Mouse (Mus musculus) T-helper 2 cell (primary cell): ENCODE measurements around the gene Vkorc1.
"Not testable (repeated sequence)": the region's sequence is repeated elsewhere in the genome, so short reads cannot be mapped to it uniquely, and the experiment has no call there.

Source experiments
- in situ Hi-C: fragments of 300-600 bp; cut with MboI, MseI; formaldehyde crosslinking; loops from one replicate; pipeline ENCODE4 v1.15.1; 2025; ENCODE audit warnings: high pct_unique_total_duplicates

The Vkorc1 gene

DNA sequence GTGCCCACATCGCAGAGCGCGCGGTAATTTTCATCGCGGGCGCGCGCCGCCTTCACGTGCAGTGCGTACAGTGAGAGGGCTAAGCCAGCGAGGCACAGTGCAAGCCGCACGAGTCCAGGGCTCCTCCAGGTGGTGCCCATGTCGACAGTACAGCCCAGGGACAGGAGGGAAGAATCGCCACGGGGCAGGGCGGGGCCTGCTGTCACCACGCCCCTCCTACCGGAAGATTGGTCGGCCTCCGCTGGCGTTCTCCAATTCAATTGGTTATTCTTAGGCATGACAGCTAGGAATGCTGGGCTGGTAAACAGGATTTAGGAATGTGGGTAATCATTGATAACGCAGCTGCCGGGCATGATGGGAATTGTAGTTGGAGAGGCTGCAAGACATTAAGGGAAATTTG, at the start of gene Vkorc1, which contains the start of gene Gm21974:
Vkorc1 (minus strand) TSS at position 176 of the 400 bp plus-strand sequence.
Gm21974 (minus strand) TSS at position 13 of the 400 bp plus-strand sequence.
- in situ Hi-C loops: no loop called here

DNA sequence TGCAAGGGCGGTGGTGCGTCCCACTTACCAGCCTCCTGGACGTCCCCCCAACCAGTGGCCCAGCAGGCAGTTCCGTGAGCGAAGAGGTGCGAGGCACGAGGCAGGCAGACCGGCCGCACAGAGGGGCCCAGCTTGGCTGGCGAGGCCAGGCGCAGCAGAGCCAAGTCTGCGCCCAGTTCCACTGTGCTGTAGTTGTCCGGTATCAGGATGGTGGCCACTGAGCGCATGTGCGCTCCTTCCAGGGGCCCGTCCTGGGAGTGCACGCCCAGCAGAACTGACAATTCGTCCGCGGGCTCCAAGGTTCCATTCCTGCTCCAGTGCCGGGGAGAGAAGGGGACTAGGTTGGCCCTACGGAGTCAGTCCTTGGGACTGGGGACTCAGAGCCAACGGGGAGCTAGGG, 49.2 kb upstream of the Vkorc1 start:
- in situ Hi-C loops: no loop called here

DNA sequence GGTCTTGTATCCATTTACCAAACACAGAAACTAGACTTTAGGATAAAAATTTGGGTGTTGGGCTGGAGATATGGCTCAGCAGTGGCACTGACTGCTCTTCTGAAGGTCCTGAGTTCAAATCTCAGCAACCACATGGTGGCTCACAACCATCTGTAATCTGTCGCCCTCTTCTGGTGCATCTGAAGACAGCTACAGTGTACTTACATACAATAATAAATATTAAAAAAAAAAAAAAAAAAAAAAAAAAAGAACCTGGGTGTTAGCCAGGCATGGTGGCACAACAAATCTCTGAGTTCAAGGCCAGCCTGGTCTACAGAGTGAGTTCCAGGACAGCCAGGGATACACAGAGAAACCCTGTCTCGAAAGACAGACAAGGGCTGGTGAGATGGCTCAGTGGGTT, 46.7 kb upstream of the Vkorc1 start:
- in situ Hi-C loops: not testable (repeated sequence)

DNA sequence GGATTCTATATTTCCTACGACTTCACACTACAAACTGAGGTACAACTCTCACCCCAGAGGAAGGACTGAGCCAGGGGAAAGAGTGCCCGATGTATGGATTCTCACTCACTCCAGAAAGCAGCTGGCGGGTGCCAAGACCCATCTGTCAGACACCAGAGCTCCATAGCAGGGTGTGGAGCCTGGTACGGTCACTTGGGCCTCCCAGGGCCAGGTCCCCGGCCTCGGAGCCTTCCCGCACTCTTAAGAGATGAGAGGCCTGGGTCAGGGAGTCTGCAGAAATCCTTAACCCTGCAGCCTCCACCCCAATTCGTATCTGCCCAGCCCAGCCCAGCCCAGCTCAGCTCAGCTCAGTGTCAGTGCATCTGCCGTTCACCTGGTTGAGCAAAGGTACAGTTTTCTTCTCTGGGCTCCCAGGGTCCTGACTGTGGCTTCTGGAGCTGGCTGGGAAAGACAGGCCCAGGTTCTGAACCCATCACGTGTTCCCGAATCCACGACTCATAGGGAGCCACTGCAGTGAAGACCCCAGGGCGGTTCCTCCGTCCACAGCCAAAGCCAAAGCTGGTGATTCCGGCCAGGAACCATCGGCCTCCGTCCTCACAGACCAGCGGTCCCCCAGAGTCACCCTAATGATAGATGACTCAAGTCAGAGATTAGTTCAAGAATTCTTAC, 40.9 kb upstream of the Vkorc1 start:
- in situ Hi-C loops: no loop called here

DNA sequence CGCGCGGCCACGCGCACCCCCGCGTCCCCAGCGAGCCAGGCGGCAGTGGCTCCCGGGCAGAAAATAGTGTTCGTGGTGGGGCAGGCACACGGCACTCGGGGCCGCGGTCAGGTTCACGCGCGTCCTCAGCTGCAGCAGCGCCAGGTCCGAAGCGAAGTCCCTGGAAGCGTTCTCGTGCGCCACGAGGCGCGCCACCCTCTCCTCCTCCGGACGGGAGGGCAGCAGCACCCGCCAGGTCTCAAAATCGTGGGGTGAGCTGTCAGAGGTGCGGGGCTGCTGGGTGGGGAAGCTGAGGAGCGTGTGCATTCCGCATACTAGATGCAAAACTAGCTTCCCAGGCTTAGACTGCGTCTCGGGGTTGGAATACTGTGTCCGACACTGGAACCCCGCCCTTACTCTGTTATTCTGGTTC, 40.3 kb upstream of the Vkorc1 start:
- in situ Hi-C loops: no loop called here

DNA sequence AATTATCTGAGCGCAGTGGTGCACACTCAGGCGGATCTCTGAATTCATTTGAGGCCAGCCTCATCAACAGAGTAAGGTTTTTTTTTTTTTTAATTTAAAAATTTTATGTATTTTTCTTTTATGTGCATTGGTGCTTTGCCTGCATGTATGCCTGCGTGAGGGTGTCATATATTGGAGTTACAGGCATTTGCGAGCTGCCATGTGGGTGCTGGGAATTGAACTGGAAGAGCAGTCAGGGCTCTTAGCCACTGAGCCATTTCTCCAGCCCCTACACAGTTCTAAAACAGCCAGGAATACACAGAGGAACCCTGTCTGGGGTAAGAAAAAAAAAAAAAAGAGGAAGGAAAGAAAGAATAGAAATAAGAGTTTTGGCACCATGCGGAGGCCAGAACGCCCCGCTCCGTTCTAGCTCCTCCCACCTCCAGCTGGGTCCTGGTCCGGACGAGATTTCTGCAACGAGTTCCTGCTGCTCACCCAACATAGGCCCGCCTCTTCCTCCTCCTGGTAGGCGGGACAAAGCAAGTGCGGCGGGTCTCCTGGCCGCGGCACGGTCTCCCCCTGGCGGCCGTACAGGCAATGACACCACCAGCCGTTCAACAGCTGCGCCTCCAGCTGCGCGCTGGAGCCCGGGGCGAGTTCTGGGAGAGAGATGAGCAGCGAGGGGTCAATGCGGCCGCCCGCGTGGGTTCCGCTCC, 39.8 kb upstream of the Vkorc1 start:
- in situ Hi-C loops: no loop called here

DNA sequence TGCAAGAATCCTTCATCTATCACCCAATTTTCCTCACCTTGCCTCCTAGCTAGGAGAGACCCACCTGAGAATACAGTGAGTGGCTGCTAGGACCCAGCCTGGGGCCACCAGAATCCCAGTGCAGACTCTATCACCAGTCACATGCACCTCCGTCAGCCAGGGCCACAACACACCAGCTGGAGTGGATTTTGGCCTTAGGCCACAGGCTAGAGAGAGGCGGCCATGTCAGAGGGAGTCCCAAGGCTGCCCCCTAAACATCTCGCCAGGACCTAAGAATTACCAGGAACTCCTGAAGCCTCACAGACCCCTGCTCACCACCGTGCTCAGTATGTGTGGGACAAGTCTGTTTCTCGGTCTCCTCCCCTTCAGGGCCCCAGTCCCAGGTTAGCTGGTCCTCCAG, 38.7 kb upstream of the Vkorc1 start:
- in situ Hi-C loops: no loop called here

DNA sequence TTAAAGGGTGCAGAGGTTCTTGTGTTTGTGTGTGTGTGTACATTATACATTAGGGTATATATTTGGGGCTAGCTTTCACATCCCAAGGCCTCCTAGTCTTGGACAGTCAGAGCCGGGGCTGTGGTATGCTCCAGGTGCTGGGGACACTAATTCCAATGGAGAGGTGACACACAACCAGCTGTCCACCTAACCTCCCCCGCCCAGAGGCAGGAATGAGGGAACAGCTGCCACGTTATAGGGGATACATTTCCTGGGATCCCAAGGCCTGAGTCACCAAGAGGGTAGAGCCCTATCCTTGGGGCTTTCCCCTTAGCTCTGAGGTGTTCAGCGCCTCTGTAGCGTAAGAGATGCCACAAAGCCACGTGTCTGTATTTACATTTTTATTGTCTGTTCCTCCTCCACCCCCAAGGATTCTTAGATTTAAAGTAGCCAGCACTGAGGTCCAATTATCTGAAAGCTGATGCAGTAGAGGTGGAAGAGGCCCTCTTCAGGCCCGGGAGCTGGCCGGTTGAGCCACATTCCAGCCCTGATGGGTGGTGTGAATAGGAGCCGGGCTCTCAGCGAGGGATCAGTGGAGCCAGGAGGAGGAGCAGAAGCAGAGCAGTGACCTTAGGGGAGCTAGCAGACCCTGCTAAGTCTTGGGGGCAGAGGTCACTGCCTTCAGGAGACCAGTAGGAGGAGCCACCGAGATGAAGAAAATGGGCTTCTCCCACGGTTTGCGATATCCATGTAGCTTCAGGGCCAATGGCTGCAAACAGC, 37.0 kb upstream of the Vkorc1 start:
- in situ Hi-C loops: no loop called here

DNA sequence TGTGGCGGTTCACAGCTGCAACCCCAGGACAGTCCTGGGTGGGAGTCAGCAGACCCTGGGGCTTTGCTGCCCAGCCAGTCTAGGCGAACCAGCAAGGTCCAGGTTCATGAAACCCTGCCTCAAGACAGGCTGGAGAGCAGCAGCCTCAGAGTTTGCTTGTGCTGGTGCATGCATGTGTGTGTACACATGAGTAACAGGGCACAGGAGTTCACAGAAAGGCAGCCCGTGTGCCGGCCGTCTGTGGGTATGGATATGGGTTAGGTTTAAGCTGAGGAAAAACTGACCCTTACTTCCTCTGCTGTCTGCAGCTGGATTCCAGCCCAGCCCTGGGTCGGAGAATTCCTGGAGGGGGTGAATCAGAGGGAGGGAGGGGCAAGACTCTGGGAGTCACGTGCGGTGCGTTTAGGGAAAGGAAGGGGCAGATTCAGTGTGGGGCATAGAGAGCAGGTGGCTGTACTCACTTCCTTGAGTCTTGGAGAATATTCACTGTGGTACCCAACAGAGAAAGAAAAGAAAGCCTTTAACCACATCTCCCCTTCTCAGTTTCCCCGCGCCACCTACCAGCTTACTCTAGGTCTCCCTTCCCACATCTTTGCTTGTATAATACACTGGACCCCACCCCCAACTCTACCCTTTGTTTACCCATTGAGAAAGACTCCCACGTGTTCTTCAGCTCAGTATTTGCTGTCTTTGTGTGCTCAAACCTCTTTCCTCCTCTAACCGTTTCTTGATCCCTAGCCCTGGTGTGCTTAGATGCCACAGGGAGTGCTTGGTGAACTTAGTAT, 36.1 kb upstream of the Vkorc1 start:
- in situ Hi-C loops: no loop called here

DNA sequence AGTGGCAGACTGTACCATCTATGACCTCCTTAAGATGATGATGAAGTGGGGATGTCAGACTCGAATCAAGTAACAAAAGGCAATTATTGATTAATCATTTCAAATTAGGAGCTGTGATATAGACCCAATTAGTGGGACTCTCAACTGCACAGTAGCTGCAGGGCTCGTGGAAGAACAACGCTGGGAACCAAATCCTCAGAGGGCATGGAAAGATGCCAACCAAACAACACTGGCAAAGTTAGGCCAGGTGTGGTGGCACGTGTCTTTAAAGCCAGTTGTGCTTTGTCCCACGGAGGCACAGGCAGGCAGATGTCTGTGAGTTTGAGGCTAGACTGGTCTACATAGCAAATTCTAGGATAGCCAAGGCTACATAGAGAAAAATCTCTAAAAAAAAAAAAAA, 35.2 kb upstream of the Vkorc1 start:
- in situ Hi-C loops: no loop called here

DNA sequence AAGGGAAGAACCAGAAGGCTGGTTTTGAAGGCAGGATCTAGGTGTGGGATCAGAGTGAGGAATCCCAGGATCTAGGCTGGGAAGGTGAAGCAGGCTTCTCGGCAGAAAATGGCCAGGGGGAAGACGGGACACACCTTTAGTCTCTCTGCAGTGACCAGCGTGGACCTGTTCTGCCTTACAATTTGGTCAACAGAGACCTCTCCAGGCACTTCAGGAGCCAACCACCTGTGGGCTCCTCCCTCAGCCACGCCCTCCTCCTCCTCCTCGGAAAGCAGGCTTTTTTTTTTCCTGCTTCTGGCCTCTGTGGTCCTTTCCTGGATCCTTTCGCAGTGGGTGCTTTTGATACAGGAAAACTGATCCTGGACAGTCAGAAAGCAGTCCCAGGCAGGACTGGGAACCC, 34.5 kb upstream of the Vkorc1 start, which contains the start of gene Prss8:
Prss8 (minus strand) TSS at position 182 of the 400 bp plus-strand sequence.
- in situ Hi-C loops: no loop called here

DNA sequence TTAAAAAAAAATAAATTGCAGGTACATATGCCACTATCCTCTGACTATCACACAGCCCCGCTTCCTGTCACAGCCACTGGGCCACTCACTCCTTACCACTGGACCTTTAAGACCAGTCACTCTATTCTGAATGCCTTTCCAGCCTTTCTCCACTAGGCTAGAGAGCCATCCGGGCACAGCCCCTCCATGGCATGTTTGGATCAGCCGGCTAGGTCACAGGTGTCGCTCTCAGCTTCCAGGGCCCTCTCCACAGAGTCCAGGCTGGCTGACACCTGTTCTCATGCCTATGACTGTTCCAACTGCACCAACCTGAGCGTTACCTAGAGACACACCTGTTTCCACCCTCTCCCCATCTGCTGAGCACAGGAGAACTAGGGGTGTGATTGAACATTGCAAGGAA, 33.2 kb upstream of the Vkorc1 start:
- in situ Hi-C loops: no loop called here

DNA sequence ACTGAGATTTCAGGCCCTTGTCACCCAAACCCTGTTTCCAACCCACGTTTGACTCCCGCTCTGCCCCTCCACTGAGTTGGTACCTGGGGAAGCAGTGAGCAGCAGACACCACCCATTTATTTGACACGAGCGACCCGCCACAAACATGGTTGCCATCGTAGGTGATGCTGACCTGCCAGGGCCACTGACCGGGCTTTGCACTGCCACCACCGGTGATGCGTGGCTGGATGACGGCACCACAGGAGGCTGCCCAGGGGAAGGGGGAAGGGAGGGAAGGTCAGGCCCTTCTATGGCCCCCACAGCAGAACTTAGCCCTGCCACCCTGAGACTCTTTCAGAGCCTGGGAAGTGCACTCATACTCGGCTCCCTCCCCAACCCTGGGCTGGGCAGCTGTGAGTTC, 32.3 kb upstream of the Vkorc1 start:
- in situ Hi-C loops: no loop called here

DNA sequence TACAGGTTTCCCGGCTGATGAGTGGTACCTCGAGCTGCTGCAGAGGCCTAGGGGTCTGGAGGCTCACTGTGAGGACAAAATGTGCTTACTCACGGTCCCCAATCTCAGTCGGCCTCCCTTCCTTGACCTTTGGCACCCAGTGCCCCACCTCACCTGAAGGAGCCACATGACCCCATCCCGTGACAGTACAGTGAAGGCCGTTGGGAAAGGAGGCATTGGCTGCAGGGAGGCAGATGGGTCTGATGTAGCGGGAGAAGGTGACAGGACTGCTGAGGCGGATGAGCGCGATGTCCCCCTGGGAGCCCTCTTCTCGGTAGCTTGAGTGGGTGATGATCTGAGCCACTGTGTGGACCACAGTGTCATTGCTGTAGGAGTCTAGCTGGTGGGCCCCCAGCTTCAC, 31.4 kb upstream of the Vkorc1 start:
- in situ Hi-C loops: no loop called here

DNA sequence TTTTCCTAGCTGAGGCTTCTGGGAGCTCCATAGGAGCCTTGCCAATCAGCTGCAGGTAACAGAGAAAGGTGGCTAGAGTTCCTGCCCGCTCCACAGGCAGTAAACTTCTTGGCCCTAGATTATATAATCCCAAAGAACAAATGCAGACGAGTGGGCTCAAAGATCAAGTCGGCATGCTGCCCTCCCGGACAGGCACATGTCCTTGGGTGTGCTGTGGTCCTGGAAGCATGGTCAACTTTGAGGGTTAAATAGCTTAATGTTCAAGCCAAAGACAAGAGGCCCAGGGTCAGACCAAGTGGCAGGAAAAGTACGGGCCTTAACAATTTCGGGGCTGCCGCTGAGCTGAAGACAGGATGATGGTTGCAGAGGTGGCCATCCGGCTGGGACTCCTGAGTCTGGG, 30.6 kb upstream of the Vkorc1 start:
- in situ Hi-C loops: no loop called here

DNA sequence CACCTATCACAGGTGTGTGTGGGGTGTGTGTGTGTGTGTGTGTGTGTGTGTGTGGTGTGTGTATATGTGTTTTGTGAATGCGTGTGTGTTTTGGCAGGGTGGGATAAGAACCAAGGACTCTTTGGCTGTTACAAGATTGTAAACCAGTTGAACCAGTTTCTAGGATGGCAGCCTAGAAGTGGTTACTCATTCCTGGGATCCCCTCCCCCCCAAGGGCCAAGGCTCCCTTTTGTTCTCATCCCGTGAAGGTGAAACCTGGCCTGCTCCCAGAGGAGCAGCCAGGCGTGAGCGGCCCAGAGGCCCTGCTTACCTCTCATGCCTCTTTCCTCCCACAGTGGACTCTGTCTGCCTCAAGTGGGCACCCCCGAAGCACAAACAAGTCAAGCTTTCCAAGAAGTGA, 29.8 kb upstream of the Vkorc1 start:
- in situ Hi-C loops: no loop called here

DNA sequence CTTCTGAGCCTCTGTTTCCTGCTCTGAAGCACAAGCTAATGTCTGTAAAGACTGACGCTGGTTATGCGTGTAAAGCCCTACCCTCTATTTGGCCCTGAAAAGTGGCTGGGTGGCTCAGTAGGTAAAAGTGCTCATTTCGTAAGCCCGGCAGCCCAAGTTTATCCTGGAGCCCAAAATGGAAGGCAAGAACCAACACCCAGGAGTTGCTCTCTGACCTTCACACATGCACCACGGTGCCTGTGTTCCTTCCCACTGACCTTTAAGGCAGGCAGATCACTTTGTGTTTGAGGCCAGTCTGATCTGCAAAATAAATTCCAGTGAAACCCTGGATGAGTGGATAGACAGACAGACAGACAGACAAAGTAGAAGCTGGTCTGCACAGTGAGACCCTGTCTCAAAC, 28.3 kb upstream of the Vkorc1 start:
- in situ Hi-C loops: loop anchor here (5.0 kb wide), 1 partner anchor 39 kb away; no protein-coding TSS in a partner anchor

DNA sequence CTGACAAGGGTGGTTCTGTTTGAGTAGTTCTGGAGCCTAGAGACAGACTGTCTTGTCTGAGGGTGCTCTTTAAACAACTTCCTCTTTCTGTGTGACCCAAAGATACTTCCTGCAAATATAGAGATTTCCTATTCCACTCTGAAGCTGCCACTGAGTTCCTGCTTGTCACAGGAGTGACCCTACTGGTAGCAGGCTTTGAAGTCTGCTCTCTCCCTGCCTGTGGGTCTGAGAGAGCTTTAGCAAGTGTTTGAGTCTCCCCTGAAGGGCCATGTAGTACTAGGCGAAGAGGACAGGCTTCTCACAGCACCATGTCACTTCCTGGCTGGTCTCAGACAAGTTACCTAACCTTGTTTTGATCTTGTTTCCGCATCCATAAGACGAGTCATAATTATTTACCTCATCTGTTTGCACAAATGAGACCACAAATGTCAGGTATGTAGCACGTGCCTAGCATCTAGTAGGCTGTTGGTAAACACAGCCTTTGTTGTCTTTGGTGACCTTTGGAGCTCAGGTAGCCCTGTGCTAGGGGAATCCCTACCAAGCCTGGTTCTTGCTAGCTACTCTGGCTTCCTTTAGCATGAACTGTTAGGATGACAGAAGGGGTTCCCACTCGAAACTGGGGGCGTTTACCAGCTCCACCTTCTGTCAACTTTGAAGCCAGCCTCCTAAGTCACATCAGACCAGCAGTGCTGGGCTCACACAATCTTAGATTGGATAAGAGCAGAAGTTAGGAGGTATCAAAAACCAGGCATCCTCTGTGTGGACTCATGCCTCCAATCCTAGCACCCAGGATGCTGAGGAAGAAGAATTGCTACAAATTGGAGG, 27.2 kb upstream of the Vkorc1 start:
- in situ Hi-C loops: loop anchor here (5.0 kb wide), 1 partner anchor 40 kb away; no protein-coding TSS in a partner anchor

DNA sequence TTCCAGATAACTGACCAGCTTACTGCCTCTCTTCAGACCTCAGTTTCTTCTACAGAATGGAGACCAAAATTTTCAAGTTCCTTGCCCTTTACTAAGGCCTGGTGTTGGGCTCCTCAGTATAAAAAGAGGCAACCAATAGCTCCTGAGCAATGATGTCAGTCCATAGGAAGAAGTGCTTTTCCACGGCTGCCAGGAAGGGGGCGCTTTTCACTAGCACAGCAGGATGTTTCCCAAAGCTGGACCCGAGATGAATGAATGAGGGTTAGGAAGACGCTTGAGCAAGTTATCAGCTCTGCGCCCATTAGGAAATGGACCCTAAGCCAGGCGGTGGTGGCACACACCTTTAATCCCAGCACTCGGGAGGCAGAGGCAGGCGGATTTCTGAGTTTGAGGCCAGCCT, 26.1 kb upstream of the Vkorc1 start:
- in situ Hi-C loops: loop anchor here (5.0 kb wide), 1 partner anchor 41 kb away; no protein-coding TSS in a partner anchor

DNA sequence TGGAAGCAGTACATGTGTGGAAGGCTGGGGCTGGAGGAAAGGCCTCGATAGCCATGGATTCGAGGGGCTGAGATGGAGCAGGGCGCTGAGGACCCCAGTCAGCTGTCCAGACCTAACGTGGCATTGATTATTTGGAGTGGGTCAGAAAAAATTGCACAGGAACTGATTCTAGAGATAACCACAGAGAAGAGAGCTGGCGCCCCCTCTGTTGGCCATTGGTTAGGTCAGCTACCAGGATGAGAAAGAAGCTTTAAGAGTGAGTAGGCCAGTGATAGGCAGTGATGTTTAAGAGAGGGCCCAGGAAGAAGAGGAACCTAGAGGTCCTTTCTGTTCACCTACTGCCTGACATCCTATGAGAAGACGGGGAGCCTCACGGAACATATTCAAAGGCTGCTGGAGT, 23.9 kb upstream of the Vkorc1 start:
- in situ Hi-C loops: no loop called here

DNA sequence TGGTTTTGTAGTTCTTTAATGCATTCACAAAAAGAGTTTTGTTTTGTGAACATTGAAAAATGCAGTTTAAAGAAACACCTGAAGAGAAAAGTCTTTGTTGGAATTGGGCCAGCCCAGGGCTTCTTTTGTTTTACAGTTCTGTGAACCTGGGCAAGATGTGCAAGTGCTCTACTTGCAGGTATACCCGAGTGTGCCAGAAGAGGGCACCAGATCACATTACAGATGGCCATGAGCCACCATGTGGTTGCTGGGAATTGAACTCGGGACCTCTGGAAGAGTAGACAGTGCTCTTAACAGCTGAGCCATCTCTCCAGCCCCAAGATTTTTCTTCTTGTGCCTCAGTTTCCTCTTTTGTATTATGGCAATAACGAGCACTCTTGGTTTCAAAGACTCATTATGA, 22.8 kb upstream of the Vkorc1 start:
- in situ Hi-C loops: no loop called here
